Mouse (Mus musculus) kidney, postnatal 10 days (tissue): ENCODE results near the gene 4931417E11Rik.

ENCODE experiments used
- DNase-seq: peaks from one replicate; pipeline ENCODE4 v3.0.0; 2021; ENCODE audit warnings: mixed read lengths

4931417E11Rik gene

DNA sequence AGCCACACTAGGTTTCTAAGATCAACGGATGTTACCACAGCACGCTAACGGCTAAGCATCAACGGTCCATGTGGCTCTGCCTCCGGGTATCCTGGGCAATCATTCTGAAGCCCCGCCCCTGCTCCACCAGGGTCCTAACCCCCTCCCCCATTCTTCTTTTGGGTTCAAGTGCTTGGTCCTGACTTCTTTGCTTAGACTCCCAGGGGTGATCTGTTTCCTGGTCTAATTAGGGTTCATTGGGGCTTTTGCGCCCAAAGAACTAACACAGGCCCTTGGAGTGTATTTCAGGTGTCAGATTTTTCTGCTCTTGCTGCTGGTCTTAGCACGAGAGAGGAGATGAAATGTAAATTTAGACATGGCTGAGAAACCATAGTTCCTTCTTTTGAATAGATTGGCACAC lies at the start of gene 4931417E11Rik:
Gene 4931417E11Rik (minus strand): TSS at position 101 of the 400 bp plus-strand sequence.
- no peak for DNase-seq

DNA sequence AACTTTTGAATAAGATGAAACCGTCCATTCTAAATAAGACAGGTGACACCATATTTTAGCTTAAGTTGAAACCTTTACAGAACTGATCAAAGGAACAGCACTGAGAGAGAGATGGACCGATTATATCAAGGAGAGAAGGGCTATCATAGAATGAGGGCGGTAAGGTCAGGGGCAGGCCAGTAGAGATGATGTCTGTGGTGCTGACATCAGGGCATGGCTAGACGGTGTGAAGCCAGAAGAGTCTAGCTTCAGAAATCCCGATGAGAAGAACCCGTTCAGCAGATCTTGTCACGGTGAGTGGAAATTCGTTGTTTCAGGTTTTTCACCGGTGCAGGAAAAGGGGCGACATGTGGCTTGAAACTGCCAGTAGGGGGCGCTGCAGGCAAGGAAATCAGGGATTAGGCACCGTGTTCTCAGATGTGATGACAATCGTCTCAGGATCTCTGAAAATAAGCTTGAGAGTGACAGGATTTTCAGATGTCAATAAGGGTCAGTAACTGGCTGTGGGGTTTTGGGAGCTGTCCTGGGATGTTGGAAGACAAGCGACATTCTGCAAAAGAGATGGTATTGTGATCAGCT lies 48.4 kb upstream of the 4931417E11Rik start:
- peak; percentile 85 for DNase-seq

DNA sequence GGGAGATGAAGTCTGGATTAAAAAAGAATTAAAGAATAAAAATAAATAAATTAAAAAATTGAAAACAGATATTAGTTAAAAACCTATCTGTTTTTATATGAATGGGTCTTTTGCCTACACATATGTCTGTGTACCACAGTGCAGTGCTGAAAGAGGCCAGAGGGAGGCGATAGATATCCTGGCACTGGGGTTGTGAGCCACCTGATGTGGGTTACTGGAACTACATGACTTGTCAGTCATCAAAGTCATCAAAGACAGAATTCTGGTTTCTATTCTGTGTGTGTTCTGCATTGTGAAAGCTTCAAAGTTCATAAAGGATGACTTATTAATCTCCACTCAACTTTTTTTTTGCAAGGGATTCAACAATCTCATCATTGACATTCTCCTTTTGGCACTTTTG lies 43.4 kb upstream of the 4931417E11Rik start:
- peak; percentile 30 for DNase-seq

DNA sequence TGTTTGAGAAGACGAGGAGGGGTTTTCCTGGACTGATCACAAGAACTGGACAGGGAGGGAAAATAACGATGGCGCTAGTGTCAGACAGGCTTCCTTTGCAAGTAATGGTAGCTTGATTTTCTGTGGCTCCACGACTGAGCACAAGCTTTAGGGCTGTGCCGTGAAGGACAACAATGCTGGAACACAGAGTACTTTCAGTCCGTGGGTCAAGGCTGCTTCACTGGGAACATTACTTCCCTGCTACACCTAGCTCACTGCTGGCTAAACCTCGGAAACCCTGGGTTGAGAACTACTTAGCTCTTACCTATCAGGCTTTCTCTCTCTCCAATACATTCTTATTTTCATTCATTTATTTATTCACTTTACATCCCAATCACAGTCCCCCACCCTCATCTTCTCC lies 30.2 kb upstream of the 4931417E11Rik start:
- no peak for DNase-seq

DNA sequence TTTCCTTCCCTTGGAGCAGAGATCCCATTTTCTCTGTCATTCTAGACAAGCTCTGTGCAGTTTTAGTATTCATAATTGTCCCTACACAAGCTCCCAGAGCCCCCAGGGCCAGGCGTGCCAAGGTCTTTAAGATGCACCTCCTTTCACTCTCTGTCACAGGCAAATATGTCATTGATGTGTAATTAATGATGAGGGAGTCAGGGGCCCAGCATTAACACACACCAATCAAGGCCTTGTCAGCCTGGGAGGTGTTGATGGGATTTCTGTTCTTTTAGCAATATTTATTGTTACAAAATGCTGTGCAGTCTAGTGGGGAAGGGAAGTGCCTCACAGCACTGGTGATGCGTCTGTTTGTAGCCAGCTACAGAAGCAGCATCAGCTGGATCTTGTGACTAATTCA lies 27.9 kb upstream of the 4931417E11Rik start:
- DNase-seq, result no peak

DNA sequence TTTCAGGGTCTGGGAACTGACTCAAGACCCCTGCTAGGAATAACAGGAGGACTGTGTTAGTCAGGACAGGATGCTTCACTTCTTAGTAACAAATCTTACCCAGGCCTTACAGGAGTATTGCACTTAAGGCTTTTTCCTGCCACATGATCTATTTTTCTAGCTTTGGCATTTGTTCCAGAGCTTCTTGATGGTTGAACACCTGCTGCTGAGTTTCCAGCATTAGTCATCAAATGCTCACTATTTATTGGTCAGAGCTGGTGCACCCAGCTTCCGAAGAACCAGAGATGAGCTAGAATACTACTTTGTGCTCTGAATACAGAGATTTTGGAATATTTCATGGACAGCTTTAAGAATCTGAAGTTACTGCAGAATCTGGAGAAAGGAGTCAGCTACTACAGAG lies 21.1 kb upstream of the 4931417E11Rik start:
- DNase-seq, result no peak

DNA sequence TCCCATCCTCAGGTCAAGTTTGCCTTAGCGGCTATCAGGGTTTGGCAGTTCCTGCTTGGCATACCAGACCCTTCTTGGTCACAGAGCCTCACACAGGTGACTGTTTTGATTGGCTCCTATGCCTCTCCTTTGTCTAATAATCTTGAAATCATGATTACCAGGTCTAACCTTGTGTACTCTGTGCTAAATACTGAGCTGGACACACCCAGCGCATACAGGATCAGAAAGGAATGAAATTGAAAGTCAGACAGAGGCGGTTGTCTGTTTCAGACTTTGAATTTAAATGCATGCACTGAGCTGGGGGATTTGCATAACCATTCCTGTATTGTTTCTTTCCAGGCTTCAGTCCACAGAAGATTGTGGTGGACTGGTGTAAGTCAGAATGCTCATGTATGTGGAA lies 16.1 kb upstream of the 4931417E11Rik start:
- DNase-seq, result no peak

DNA sequence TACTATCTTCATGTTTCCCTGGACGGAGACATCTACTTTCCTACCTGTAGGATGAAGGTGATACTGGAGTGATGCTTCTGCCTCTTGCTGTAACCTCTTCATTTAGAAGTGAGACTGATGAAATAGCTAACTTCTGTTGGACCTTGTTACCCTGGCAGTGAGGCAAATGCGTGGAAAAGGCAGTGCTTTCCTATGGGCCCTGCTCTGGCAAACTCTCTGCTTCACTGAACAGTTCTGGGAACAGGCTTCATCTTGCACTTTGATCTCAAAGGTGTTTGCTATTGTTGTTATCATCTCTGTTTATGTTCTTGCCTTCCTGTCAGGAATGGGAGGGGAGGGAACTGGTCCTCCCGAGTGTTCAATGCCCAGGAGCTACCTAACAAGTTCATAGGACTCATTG lies 3.4 kb downstream of the 4931417E11Rik start:
- peak; percentile 26 for DNase-seq

DNA sequence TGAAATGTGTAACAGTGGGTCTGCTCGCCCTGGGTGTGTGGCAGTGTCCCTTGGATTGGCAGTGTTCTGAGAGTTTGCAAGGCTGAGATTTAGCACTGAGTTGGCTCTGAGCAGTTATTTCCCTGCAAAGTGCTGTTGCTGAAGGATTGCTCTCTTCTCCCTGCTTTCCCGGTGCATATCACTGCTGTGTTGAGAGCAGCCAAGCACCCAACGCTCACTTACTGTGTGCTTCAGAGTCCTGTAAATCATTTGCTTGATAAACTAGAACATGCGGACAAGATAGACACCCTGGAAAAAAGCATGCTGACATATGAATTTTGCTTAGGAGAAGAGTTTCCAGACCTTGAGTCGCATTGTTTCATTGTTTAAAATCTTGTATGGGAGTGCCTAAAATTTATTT lies 6.9 kb downstream of the 4931417E11Rik start:
- DNase-seq, result peak; percentile 27

DNA sequence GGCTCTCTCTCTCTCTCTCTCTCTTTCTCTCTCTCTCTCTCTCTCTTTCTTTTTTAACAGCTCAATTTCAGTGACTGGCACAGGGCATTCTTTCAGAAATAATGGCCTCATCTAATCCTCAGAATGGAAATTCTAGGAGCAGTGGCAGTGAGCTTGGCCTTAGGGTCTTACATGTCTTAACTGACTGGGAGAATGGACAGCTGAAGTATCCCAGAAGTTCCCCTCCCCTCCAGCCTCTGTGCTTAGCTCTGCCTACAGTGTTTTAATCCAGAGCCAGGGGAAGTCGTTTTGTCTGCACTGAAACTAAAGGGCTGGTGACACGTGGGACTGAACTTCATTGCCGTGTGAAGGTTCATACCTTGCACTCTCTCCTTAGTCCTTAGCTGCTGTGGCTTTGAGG lies 35.6 kb downstream of the 4931417E11Rik start:
- DNase-seq, result no peak

DNA sequence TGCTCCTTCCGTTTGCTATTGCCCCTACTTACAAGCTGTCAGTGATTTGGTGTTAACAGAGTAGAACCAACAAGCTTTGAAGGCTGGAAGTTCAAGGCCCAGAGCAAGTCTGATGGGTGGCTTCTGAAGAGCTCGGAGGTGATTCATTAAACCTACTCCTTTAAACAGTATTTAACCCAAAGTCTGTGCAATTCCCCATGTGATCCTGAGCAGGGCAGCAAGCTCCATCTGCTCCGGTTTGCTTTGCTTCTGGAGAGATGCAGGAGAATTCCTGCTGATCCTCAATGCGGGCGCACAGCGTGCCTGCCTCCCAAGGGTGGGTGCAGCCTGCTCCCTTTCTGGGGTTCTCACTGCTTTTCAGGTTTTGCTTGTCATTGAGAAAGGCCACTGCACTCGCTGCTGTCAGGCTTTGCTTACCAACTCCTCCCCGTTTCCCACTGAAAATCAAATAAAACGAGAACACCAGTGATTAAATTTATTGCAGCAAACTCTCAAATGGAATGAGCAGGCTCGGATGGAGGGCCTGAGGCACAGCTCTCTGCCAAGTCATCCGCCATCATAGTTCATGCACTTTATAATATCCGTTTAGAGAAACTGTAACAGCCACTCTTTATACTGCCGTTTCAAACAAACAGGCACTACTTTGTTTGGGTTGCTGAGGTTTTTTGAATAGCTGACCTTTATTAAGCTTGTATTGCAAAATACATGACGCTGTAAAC lies 40.7 kb downstream of the 4931417E11Rik start:
- no peak for DNase-seq

DNA sequence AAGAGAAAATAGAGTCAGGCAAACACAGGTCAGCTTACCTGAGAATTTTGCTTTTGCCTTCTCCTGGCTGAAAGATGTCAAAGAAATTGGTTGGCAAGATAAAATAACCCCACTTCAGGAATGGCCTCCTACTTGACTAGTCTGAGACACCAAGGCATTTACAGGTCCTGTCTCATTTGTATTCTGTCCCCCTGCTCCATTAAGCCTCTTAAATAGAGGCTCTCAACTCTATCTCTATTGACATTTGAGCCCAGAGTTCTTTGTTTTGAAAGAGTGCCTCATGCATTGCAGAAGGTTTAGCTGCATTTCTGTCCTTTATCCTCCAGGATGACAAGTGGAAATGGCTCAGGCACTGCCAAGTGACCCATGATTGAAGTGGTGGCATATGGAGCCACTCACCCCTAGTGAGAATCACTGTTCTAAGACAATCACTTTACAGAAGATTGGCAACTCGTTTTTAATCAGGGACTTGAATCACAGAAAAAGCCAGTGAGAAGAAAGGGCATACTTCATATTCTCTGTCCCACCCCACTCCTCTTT lies 42.1 kb downstream of the 4931417E11Rik start:
- no peak for DNase-seq
